Mouse (Mus musculus): ENCODE measurements at regions not wholly inside any gene's neighbourhood (a gene's known extent, or its start where the extent isn't known, plus 50 kb on each side); places are given as distances from the start of the nearest gene placed in this dataset.
A peak's percentile ranks its signal among the peaks of the same experiment; 100 is the strongest.

- DNase-seq, result no peak
Observed at GRCm38 (mm10) chr6:51060848-51061535, 371.5 kb upstream of the Nfe2l3 start.

GRCm38 (mm10) chr6:51065156-51065555 is 367.3 kb upstream of the Nfe2l3 start:
- no peak for DNase-seq

- no peak for DNase-seq
Observed at GRCm38 (mm10) chr6:51067332-51067731, 365.1 kb upstream of the Nfe2l3 start.

GRCm38 (mm10) chr6:51069945-51070344 is 362.5 kb upstream of the Nfe2l3 start:
- DNase-seq, result no peak

GRCm38 (mm10) chr6:51071243-51071642 is 361.2 kb upstream of the Nfe2l3 start:
- DNase-seq, result no peak

- no peak for DNase-seq
Observed at GRCm38 (mm10) chr6:51075026-51075425, 357.4 kb upstream of the Nfe2l3 start.

- DNase-seq, result no peak
Observed at GRCm38 (mm10) chr6:51076861-51077768, 355.4 kb upstream of the Nfe2l3 start.

GRCm38 (mm10) chr6:51077769-51078096 is 354.7 kb upstream of the Nfe2l3 start:
- peak; percentile 29 for DNase-seq

- DNase-seq, result no peak
Observed at GRCm38 (mm10) chr6:51078353-51078966, 354.0 kb upstream of the Nfe2l3 start.

GRCm38 (mm10) chr6:51078967-51079355 is 353.5 kb upstream of the Nfe2l3 start:
- DNase-seq, result no peak

GRCm38 (mm10) chr6:51081056-51081455 is 351.4 kb upstream of the Nfe2l3 start:
- no peak for DNase-seq

- no peak for DNase-seq
Observed at GRCm38 (mm10) chr6:51084656-51085055, 347.8 kb upstream of the Nfe2l3 start.

- no peak for DNase-seq
Observed at GRCm38 (mm10) chr6:51085547-51085946, 346.9 kb upstream of the Nfe2l3 start.

GRCm38 (mm10) chr6:51086347-51086746 is 346.1 kb upstream of the Nfe2l3 start:
- no peak for DNase-seq

GRCm38 (mm10) chr6:51087806-51088205 is 344.7 kb upstream of the Nfe2l3 start:
- no peak for DNase-seq

- DNase-seq, result no peak
Observed at GRCm38 (mm10) chr6:51088641-51089372, 343.7 kb upstream of the Nfe2l3 start.

- no peak for DNase-seq
Observed at GRCm38 (mm10) chr6:51093196-51093595, 339.3 kb upstream of the Nfe2l3 start.

- DNase-seq, result no peak
Observed at GRCm38 (mm10) chr6:51094304-51094703, 338.2 kb upstream of the Nfe2l3 start.

GRCm38 (mm10) chr6:51097488-51097887 is 335.0 kb upstream of the Nfe2l3 start:
- DNase-seq, result no peak

GRCm38 (mm10) chr6:51100341-51100740 is 332.1 kb upstream of the Nfe2l3 start:
- no peak for DNase-seq

- DNase-seq, result no peak
Observed at GRCm38 (mm10) chr6:51103236-51103635, 329.2 kb upstream of the Nfe2l3 start.

GRCm38 (mm10) chr6:51104336-51104735 is 328.1 kb upstream of the Nfe2l3 start:
- peak; percentile 21 for DNase-seq
